Mouse (Mus musculus): ENCODE results near the gene Atp11a. TPM values are rescaled to one million over a fixed set of nuclear protein-coding genes. Genes with fewer than 3 reads are reported as not detected.

Atp11a gene
- polyA plus RNA-seq, 1 experiment from 2014 or later = 18.5 TPM

DNA sequence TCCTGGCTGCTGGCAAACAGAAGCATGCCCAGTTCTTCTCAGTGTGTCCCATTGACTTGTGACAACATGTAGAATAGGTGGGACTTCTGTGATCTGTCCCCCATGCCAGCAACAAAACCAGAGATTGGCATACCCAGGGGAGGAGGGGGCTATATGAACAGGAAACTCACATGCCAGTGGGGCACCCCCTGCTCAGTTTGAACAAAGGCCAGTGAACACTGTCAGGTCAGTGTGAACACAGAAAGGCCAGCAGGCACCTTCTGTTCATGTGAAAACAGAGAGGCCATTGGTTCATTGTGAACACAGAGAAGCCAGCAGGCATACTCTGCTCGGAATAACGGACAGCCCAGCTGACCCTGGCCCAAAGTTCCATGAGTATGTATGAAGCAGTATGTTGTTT, 52.7 kb downstream of the Atp11a start:
- ATAC-seq (replicated peaks; ENCODE audit: low FRiP score) (no peak), DNase-seq (ENCODE audit: low spot score) (no peak)
- no peaks in the 10 kb centered on the region; the same call in 1 of the 2 replicates for H3K36me3 ChIP-seq (ENCODE audit: control insufficient read depth, insufficient read depth, low read length)
- H3K9me3 ChIP-seq (ENCODE audit: control insufficient read depth, low read length) = no peaks in the 10 kb centered on the region
- H3K27ac ChIP-seq (ENCODE audit: low read depth, low read length) = no peak overlapping the region
- H3K27me3 ChIP-seq (ENCODE audit: control insufficient read depth, insufficient read depth, low read length) = no peaks in the 10 kb centered on the region
- no peak overlapping the region for H3K9ac ChIP-seq (ENCODE audit: low read length)
- no peak overlapping the region for H3K4me3 ChIP-seq (ENCODE audit: low read depth, low read length)
- no peaks in the 10 kb centered on the region for H3K4me1 ChIP-seq (replicated peaks; ENCODE audit: control insufficient read depth, insufficient read depth, low read length)
- WGBS = 67% methylated on average over 2 of the region's 2 CpGs
- H3K4me2 ChIP-seq (ENCODE audit: low read depth, low read length, severe bottlenecking) = no peak overlapping the region

DNA sequence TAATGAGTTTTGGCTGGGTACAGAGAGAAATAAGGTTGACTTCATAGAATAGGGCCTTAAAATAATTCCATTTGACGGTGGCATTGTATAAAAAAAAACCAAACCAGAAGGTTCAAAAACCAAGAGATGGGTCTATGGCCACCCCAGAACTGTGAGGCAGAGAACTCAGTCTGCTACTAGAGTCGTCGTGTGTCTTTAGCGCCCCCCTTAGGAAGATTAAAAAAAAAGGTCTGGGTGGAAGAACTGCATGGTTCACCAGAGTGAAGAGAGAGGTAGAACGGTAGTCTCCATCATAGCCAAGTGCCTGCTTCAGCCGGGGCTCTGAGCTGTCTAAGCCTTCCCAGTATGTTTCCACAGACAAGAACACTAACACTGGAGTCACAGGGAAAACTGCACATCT, 54.4 kb downstream of the Atp11a start:
- H3K4me3 ChIP-seq (ENCODE audit: low read depth, low read length) = no peak overlapping the region
- no peak overlapping the region for H3K9ac ChIP-seq (ENCODE audit: low read length)
- no peaks in the 10 kb centered on the region; the same call in 1 of the 2 replicates for H3K36me3 ChIP-seq (ENCODE audit: control insufficient read depth, insufficient read depth, low read length)
- no peaks in the 10 kb centered on the region for H3K4me1 ChIP-seq (replicated peaks; ENCODE audit: control insufficient read depth, insufficient read depth, low read length)
- DNase-seq (ENCODE audit: low spot score) (no peak), ATAC-seq (replicated peaks; ENCODE audit: low FRiP score) (no peak)
- H3K9me3 ChIP-seq (ENCODE audit: control insufficient read depth, low read length) = no peaks in the 10 kb centered on the region
- H3K27ac ChIP-seq (ENCODE audit: low read depth, low read length) = no peak overlapping the region
- 48% methylated on average over 6 of the region's 6 CpGs for WGBS
- no peak overlapping the region for H3K4me2 ChIP-seq (ENCODE audit: low read depth, low read length, severe bottlenecking)
- H3K27me3 ChIP-seq (ENCODE audit: control insufficient read depth, insufficient read depth, low read length) = no peaks in the 10 kb centered on the region

DNA sequence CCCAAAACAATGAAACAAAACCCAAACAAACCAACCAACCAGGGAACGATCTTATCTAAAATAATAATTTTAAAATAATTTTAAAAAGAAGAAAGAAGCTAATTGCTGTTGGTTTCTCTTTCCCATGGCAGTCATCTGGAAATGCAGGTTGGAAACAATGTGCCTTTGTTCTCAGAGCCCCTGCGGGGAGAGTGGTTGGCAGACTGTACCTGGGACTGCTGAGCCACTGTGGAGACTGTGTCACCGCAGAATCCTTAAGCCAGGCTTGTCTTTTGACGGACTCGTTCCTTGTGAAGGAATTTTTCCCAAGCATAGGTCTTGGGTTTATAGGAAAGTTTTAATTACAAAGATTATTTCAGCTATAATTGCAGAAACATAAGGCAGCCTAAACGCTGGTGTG, 59.6 kb downstream of the Atp11a start:
- Histone ChIP-seq H3K4me2 (ENCODE audit: low read depth, low read length, severe bottlenecking) (no peak overlapping the region), H3K36me3 (ENCODE audit: control insufficient read depth, insufficient read depth, low read length) (no peaks in the 10 kb centered on the region; the same call in 1 of the 2 replicates), H3K27me3 (ENCODE audit: control insufficient read depth, insufficient read depth, low read length) (no peaks in the 10 kb centered on the region), H3K4me3 (ENCODE audit: low read depth, low read length) (no peak overlapping the region), H3K27ac (ENCODE audit: low read depth, low read length) (no peak overlapping the region), H3K9me3 (ENCODE audit: control insufficient read depth, low read length) (no peaks in the 10 kb centered on the region), H3K9ac (ENCODE audit: low read length) (no peak overlapping the region), H3K4me1 (replicated peaks; ENCODE audit: control insufficient read depth, insufficient read depth, low read length) (peaks cover 2% of the 10 kb centered on the region; the same call in 1 of the 2 replicates)
- WGBS = 71% methylated on average over 6 of the region's 6 CpGs
- ATAC-seq (replicated peaks; ENCODE audit: low FRiP score) (no peak), DNase-seq (ENCODE audit: low spot score) (no peak)

DNA sequence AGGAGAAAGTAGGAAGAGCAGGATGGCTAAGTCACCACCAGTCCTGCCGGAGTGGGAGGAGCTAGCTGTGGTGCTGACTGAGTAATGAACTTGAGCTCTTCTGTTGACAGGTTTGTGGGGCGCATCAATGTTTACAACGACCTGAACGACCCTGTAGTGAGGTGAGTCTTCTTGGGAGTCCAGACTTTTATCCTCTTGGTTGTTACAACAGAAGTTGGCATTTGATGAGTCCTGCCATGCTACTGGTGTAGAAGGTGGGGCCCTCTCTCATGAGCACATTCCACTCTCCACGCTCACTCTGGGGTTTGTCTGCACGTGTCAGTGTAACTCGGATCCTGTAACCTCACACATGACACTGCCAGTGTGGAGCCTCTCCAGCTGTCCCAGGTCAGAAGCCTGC, 66.1 kb downstream of the Atp11a start:
- Histone ChIP-seq H3K4me2 (ENCODE audit: low read depth, low read length, severe bottlenecking) (no peak overlapping the region), H3K27ac (ENCODE audit: low read depth, low read length) (no peak overlapping the region), H3K9me3 (ENCODE audit: control insufficient read depth, low read length) (no peaks in the 10 kb centered on the region), H3K36me3 (ENCODE audit: control insufficient read depth, insufficient read depth, low read length) (0 out of 2 replicates have a peak, but pooled peaks cover 3% of the 10 kb centered on the region), H3K4me1 (replicated peaks; ENCODE audit: control insufficient read depth, insufficient read depth, low read length) (no peaks in the 10 kb centered on the region), H3K9ac (ENCODE audit: low read length) (no peak overlapping the region), H3K4me3 (ENCODE audit: low read depth, low read length) (no peak overlapping the region), H3K27me3 (ENCODE audit: control insufficient read depth, insufficient read depth, low read length) (no peaks in the 10 kb centered on the region)
- ATAC-seq (replicated peaks; ENCODE audit: low FRiP score) (no peak), DNase-seq (ENCODE audit: low spot score) (no peak)
- 86% methylated on average over 7 of the region's 7 CpGs for WGBS

DNA sequence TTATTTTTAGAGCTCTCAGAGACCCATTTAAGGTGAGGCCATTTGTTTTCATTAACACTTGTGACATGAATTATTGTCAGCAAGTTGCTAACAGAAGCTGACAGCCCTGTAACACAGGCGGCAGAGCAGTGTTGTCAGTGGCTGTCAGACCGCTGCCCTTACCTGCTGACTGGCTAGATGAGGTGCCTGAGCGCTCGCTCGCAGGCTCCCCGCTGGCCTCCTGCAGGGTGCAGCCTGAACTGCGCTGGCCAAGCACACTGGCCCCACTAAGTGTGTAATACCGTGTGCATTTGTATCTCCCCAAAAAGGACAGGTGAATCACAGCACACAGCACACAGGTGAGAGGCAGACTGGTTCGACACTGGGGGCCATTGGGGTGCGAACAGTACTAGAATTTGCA, 67.7 kb downstream of the Atp11a start:
- Histone ChIP-seq H3K27me3 (ENCODE audit: control insufficient read depth, insufficient read depth, low read length) (no peaks in the 10 kb centered on the region), H3K4me3 (ENCODE audit: low read depth, low read length) (no peak overlapping the region), H3K9ac (ENCODE audit: low read length) (no peak overlapping the region), H3K4me2 (ENCODE audit: low read depth, low read length, severe bottlenecking) (no peak overlapping the region), H3K36me3 (ENCODE audit: control insufficient read depth, insufficient read depth, low read length) (0 out of 2 replicates have a peak, but pooled peaks cover 3% of the 10 kb centered on the region), H3K9me3 (ENCODE audit: control insufficient read depth, low read length) (no peaks in the 10 kb centered on the region), H3K4me1 (replicated peaks; ENCODE audit: control insufficient read depth, insufficient read depth, low read length) (no peaks in the 10 kb centered on the region), H3K27ac (ENCODE audit: low read depth, low read length) (no peak overlapping the region)
- DNase-seq (ENCODE audit: low spot score) (no peak), ATAC-seq (replicated peaks; ENCODE audit: low FRiP score) (no peak)
- 65% methylated on average over 10 of the region's 10 CpGs for WGBS

DNA sequence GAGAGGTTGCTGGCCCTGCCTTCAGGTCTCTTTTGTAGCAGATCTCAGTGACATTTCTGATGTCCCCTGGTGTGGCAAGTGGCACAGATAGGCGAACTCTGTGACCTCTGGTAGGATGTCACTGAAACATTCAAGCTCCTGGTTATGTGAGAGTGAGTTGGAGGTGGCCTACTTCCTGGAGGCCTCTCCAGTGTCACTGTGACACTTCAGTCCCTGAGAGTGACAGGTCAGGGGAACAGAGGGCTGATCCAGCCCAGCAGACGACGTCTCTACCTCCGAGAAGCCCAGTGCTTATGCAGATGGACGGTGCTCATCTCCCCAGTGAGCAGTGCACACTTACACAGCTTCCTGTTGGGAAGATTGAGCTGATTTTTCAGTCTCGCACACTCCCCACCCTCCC, 68.4 kb downstream of the Atp11a start:
- 76% methylated on average over 6 of the region's 6 CpGs for WGBS
- no peak for DNase-seq (ENCODE audit: low spot score)
- H3K4me1 ChIP-seq (replicated peaks; ENCODE audit: control insufficient read depth, insufficient read depth, low read length) = no peaks in the 10 kb centered on the region
- no peaks in the 10 kb centered on the region for H3K27me3 ChIP-seq (ENCODE audit: control insufficient read depth, insufficient read depth, low read length)
- H3K9me3 ChIP-seq (ENCODE audit: control insufficient read depth, low read length) = no peaks in the 10 kb centered on the region
- no peak overlapping the region for H3K27ac ChIP-seq (ENCODE audit: low read depth, low read length)
- H3K36me3 ChIP-seq (ENCODE audit: control insufficient read depth, insufficient read depth, low read length) = 0 out of 2 replicates have a peak, but pooled peaks cover 3% of the 10 kb centered on the region
- no peak overlapping the region for H3K9ac ChIP-seq (ENCODE audit: low read length)
- no peak for ATAC-seq (replicated peaks; ENCODE audit: low FRiP score)
- no peak overlapping the region for H3K4me2 ChIP-seq (ENCODE audit: low read depth, low read length, severe bottlenecking)
- no peak overlapping the region for H3K4me3 ChIP-seq (ENCODE audit: low read depth, low read length)

DNA sequence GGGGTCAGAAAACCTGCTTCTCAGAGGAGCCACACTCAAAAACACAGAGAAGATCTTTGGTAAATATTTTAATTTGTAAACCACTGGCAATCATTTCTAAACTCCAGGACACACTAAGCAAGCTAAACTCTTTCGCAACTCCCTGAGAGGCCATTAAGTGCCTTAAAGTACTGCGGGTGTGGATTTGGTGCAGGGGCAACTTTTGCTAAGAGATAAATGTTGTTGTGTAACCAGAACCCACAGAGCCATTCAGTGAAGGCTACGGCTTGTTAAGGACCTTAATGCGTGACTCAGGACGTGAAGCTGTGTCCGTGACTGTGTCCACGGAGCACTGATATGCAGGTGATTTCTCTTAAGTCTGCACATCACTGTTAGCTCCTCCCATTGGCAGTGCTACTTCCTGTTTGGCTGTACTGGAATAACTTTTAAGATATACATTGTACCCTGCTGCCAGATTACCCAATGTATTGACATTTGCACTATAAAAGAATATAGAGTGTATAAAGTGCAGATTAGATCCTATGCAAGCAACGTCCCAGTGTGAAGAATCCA, 68.9 kb downstream of the Atp11a start:
- Histone ChIP-seq H3K27ac (ENCODE audit: low read depth, low read length) (no peak overlapping the region), H3K4me2 (ENCODE audit: low read depth, low read length, severe bottlenecking) (no peak overlapping the region), H3K9me3 (ENCODE audit: control insufficient read depth, low read length) (no peaks in the 10 kb centered on the region), H3K36me3 (ENCODE audit: control insufficient read depth, insufficient read depth, low read length) (0 out of 2 replicates have a peak, but pooled peaks cover 3% of the 10 kb centered on the region), H3K4me1 (replicated peaks; ENCODE audit: control insufficient read depth, insufficient read depth, low read length) (no peaks in the 10 kb centered on the region), H3K9ac (ENCODE audit: low read length) (no peak overlapping the region), H3K4me3 (ENCODE audit: low read depth, low read length) (no peak overlapping the region), H3K27me3 (ENCODE audit: control insufficient read depth, insufficient read depth, low read length) (no peaks in the 10 kb centered on the region)
- DNase-seq (ENCODE audit: low spot score) (no peak), ATAC-seq (replicated peaks; ENCODE audit: low FRiP score) (no peak)
- 91% methylated on average over 8 of the region's 8 CpGs for WGBS

DNA sequence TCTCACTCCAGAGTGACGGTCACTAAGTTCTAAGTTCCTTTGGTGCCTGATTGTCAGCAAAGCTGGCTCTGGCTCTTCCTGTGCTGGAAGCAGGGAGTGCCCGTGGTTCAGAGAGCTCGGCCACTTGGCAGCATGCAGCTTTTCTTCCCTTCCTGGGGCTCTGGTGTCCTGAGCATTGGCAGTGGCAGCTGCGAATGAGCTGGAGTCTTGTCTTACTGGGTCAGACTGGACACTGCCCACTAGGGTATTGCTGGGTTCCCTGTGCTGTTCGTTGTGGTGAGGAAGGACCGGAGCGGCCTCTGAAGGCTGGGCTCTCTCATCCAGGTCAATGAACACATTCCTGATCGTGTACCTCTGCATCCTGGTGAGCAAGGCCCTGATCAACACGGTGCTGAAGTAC, 70.3 kb downstream of the Atp11a start:
- H3K27ac ChIP-seq (ENCODE audit: low read depth, low read length) = no peak overlapping the region
- DNase-seq (ENCODE audit: low spot score) (no peak), ATAC-seq (replicated peaks; ENCODE audit: low FRiP score) (no peak)
- H3K27me3 ChIP-seq (ENCODE audit: control insufficient read depth, insufficient read depth, low read length) = no peaks in the 10 kb centered on the region
- H3K4me3 ChIP-seq (ENCODE audit: low read depth, low read length) = no peak overlapping the region
- WGBS = 89% methylated on average over 9 of the region's 9 CpGs
- H3K4me2 ChIP-seq (ENCODE audit: low read depth, low read length, severe bottlenecking) = no peak overlapping the region
- H3K4me1 ChIP-seq (replicated peaks; ENCODE audit: control insufficient read depth, insufficient read depth, low read length) = peaks cover 5% of the 10 kb centered on the region
- no peaks in the 10 kb centered on the region for H3K9me3 ChIP-seq (ENCODE audit: control insufficient read depth, low read length)
- H3K9ac ChIP-seq (ENCODE audit: low read length) = no peak overlapping the region
- H3K36me3 ChIP-seq (ENCODE audit: control insufficient read depth, insufficient read depth, low read length) = 0 out of 2 replicates have a peak, but pooled peaks cover 3% of the 10 kb centered on the region

DNA sequence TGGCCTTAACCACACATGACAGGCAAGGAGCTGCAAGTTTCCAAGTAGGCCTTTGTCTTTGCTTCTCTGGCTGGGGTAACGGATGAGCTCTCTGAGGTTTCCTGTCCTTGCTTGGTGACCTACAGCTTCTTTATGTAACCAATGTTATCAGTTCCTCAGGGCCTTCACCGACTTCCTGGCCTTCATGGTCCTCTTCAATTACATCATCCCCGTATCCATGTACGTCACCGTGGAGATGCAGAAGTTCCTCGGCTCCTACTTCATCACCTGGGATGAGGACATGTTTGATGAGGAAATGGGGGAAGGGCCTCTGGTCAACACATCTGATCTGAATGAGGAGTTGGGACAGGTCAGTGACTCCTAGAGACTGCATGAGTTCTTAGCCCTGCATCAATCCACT, 71.5 kb downstream of the Atp11a start:
- ATAC-seq (replicated peaks; ENCODE audit: low FRiP score) (no peak), DNase-seq (ENCODE audit: low spot score) (no peak)
- WGBS = 93% methylated on average over 6 of the region's 6 CpGs
- H3K9ac ChIP-seq (ENCODE audit: low read length) = no peak overlapping the region
- no peaks in the 10 kb centered on the region for H3K36me3 ChIP-seq (ENCODE audit: control insufficient read depth, insufficient read depth, low read length)
- no peaks in the 10 kb centered on the region for H3K27me3 ChIP-seq (ENCODE audit: control insufficient read depth, insufficient read depth, low read length)
- H3K4me1 ChIP-seq (replicated peaks; ENCODE audit: control insufficient read depth, insufficient read depth, low read length) = peaks cover 10% of the 10 kb centered on the region
- H3K4me3 ChIP-seq (ENCODE audit: low read depth, low read length) = no peak overlapping the region
- H3K27ac ChIP-seq (ENCODE audit: low read depth, low read length) = no peak overlapping the region
- H3K9me3 ChIP-seq (ENCODE audit: control insufficient read depth, low read length) = no peaks in the 10 kb centered on the region
- H3K4me2 ChIP-seq (ENCODE audit: low read depth, low read length, severe bottlenecking) = no peak overlapping the region
